Mouse (Mus musculus) intestine, embryonic 16.5 days (tissue): ENCODE data around the gene Krt78. TPM values are rescaled to one million over a fixed set of nuclear protein-coding genes. Genes with fewer than 3 reads are reported as not detected.

Experiments used
- ATAC-seq: fragments of 200-750 bp; cut with Nextera tagmentation; 2 replicates; pipeline ENCODE4 v1.8.0; 2017; ENCODE audit warnings: moderate TSS enrichment, moderate library complexity
- H3K27ac ChIP-seq: fragments of 300-500 bp; sonication (generic); 2 replicates; pipeline ENCODE4 v1.5.1; 2014; ENCODE audit warnings: mild to moderate bottlenecking, low read length
- H3K27me3 ChIP-seq: fragments of 300-500 bp; sonication (generic); replicated peaks from 2 replicates; pipeline ENCODE4 v1.6.1; 2014; ENCODE audit warnings: low read length, control low read depth, mixed read lengths; ENCODE audit not compliant: control insufficient read depth, insufficient read depth
- H3K36me3 ChIP-seq: fragments of 300-500 bp; sonication (generic); 2 replicates; pipeline ENCODE4 v1.6.1; 2014; ENCODE audit warnings: low read length, control low read depth; ENCODE audit not compliant: control insufficient read depth, insufficient read depth
- H3K4me1 ChIP-seq: fragments of 300-500 bp; sonication (generic); 2 replicates; pipeline ENCODE4 v1.6.1; 2014; ENCODE audit warnings: low read length, control low read depth, mixed read lengths; ENCODE audit not compliant: control insufficient read depth, insufficient read depth
- H3K4me2 ChIP-seq: fragments of 300-500 bp; sonication (generic); 2 replicates; pipeline ENCODE4 v1.6.1; 2014; ENCODE audit warnings: low read depth, low read length, control low read depth
- H3K4me3 ChIP-seq: fragments of 300-500 bp; sonication (generic); 2 replicates; pipeline ENCODE4 v1.5.1; 2014; ENCODE audit warnings: mild to moderate bottlenecking, low read length
- H3K9ac ChIP-seq: fragments of 300-500 bp; sonication (generic); 2 replicates; pipeline ENCODE4 v1.6.1; 2014; ENCODE audit warnings: low read depth, low read length
- H3K9me3 ChIP-seq: fragments of 300-500 bp; sonication (generic); 2 replicates; pipeline ENCODE4 v1.6.1; 2016; ENCODE audit warnings: low read length, control low read depth; ENCODE audit not compliant: control insufficient read depth
- WGBS: fragments of 180-500 bp; shearing (Covaris S2); extraction: QIAGEN DNeasy Blood & Tissue Kit; methylation state at CpG from one replicate; pipeline ENCODE4 v1.1.7; 2014; 5-methylcytosine and 5-hydroxymethylcytosine counted together
- polyA plus RNA-seq: library from polyadenylated mRNA; unstranded; fragments of >200 nt; fragmentation: Nextera tagmentation; extraction: Ambion mirVana; gene quantifications from 2 replicates; pipeline ENCODE4 v1.2.1, GENCODE M21; 2015

Krt78 gene
- polyA plus RNA-seq, 1 experiment from 2014 or later, result 0.07 TPM

GRCm38 (mm10) chr15:101916072-101916471, 38.0 kb downstream of the Krt78 start:
- Histone ChIP-seq H3K9me3 (no peaks in the 10 kb centered on the region), H3K36me3 (no peaks in the 10 kb centered on the region), H3K9ac (no peak overlapping the region), H3K27ac (no peak overlapping the region), H3K4me3 (no peak overlapping the region), H3K27me3 (no peaks in the 10 kb centered on the region), H3K4me2 (no peak overlapping the region), H3K4me1 (no peaks in the 10 kb centered on the region)
- 78% methylated on average over 2 of the region's 2 CpGs for WGBS
- no peak for ATAC-seq

- 82% methylated on average over 5 of the region's 5 CpGs for WGBS
- H3K27ac ChIP-seq, result no peak overlapping the region
- no peak overlapping the region for H3K4me2 ChIP-seq
- no peaks in the 10 kb centered on the region for H3K4me1 ChIP-seq
- H3K27me3 ChIP-seq, result no peaks in the 10 kb centered on the region
- ATAC-seq, result no peak
- no peaks in the 10 kb centered on the region for H3K9me3 ChIP-seq
- H3K36me3 ChIP-seq, result no peaks in the 10 kb centered on the region
- no peak overlapping the region for H3K4me3 ChIP-seq
- no peak overlapping the region for H3K9ac ChIP-seq
Observed at GRCm38 (mm10) chr15:101904849-101905248, 49.2 kb downstream of the Krt78 start.

- H3K4me1 ChIP-seq, result no peaks in the 10 kb centered on the region
- H3K36me3 ChIP-seq, result no peaks in the 10 kb centered on the region
- H3K9me3 ChIP-seq, result no peaks in the 10 kb centered on the region
- no peak for ATAC-seq
- H3K4me3 ChIP-seq, result no peak overlapping the region
- no peak overlapping the region for H3K27ac ChIP-seq
- no peak overlapping the region for H3K4me2 ChIP-seq
- H3K9ac ChIP-seq, result no peak overlapping the region
- WGBS, result 48% methylated on average over 12 of the region's 12 CpGs
- H3K27me3 ChIP-seq, result no peaks in the 10 kb centered on the region
Observed at GRCm38 (mm10) chr15:101902171-101903149, 51.6 kb downstream of the Krt78 start.

Other genes starting within 250 kb of the Krt78 start
- gene Krt5, start 241.4 kb downstream of the Krt78 start, polyA plus RNA-seq, result 0.13 and 0.34 TPM in 2 replicates
- not detected in 2 replicates for gene Krt71, start 211.2 kb downstream of the Krt78 start, polyA plus RNA-seq
- gene Krt72, start 167.8 kb downstream of the Krt78 start, polyA plus RNA-seq, result not detected in 2 replicates
- gene Krt73, start 151.9 kb downstream of the Krt78 start, polyA plus RNA-seq, result not detected in 2 replicates
- gene Krt2, start 136.1 kb downstream of the Krt78 start, polyA plus RNA-seq, result not detected in 2 replicates
- gene Krt1, start 103.5 kb downstream of the Krt78 start, polyA plus RNA-seq, result 0.48 and 0.49 TPM in 2 replicates
- gene Krt77, start 84.6 kb downstream of the Krt78 start, polyA plus RNA-seq, result 0.13 TPM in 1 of 2 replicates, not detected in the other
- not detected in 2 replicates for gene Krt76, start 61.4 kb downstream of the Krt78 start, polyA plus RNA-seq
- gene Krt4, start 29.6 kb downstream of the Krt78 start, polyA plus RNA-seq, result 1.0 TPM in 1 of 2 replicates, not detected in the other
- 0.06 TPM in 1 of 2 replicates, not detected in the other for gene Krt79, start 14.0 kb downstream of the Krt78 start, polyA plus RNA-seq
- 1,017 and 1,065 TPM in 2 replicates for gene Krt8, start 50.2 kb upstream of the Krt78 start, polyA plus RNA-seq
- gene Krt18, start 73.9 kb upstream of the Krt78 start, polyA plus RNA-seq, result 353 and 370 TPM in 2 replicates
- 112 and 117 TPM in 2 replicates for gene Eif4b, start 119.5 kb upstream of the Krt78 start, polyA plus RNA-seq
- 26.4 and 28.6 TPM in 2 replicates for gene Tns2, start 146.1 kb upstream of the Krt78 start, polyA plus RNA-seq
- 27.5 and 28.0 TPM in 2 replicates for gene Spryd3, start 181.9 kb upstream of the Krt78 start, polyA plus RNA-seq
- gene Igfbp6, start 190.1 kb upstream of the Krt78 start, polyA plus RNA-seq, result 11.8 and 11.9 TPM in 2 replicates
- gene Soat2, start 196.2 kb upstream of the Krt78 start, polyA plus RNA-seq, result 25.0 and 31.2 TPM in 2 replicates
- gene Zfp740, start 249.0 kb upstream of the Krt78 start, polyA plus RNA-seq, result 33.6 and 35.3 TPM in 2 replicates